Mouse (Mus musculus) left cerebral cortex, postnatal 25 days (tissue): ENCODE measurements at regions not wholly inside any gene's neighbourhood (a gene's known extent, or its start where the extent isn't known, plus 50 kb on each side); places are given as distances from the start of the nearest gene placed in this dataset.

Experiments used
- DNase-seq, 2 experiments: peaks; one replicate each; pipeline ENCODE4 v3.0.0; 2022; ENCODE audit warnings: low spot score in 2 of 2, mixed read lengths in 1 of 2
- intact Hi-C: fragments of 180-260 bp; cut with DNase I; formaldehyde crosslinking; loops from one replicate; pipeline ENCODE4 v1.15.1; 2025

- intact Hi-C loops = no loop called here
- no peak for DNase-seq
Observed at GRCm38 (mm10) chr16:74984207-74984606, 572.6 kb upstream of the Robo2 start.

- DNase-seq = peak in 1 of 2 experiments; percentile 50
- intact Hi-C loops = no loop called here
Observed at GRCm38 (mm10) chr16:74966099-74966498, 554.5 kb upstream of the Robo2 start.

DNA sequence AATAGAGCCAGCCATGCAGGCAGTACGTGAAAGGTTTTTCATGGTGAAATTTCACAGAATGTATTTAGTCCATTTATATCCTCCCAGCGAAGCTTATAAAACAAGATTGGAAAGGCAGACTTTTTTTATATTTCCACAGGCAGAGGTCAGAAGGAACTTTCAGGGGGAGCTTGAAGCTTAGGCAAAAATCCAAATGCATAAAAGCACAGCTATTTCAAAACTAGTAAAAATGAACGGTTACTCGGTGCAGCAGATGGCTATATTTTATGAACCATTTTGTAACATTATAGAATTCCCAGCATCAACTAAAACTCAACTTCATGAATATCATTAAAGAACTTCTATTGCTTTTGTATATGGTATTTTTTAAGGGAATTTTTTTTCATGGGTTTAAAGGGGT lies 518.1 kb upstream of the Robo2 start:
- intact Hi-C loops = no loop called here
- peak in 1 of 2 experiments; percentile 15 for DNase-seq

GRCm38 (mm10) chr16:74900835-74901234 lies 489.2 kb upstream of the Robo2 start:
- intact Hi-C loops = no loop called here
- DNase-seq = peak in 1 of 2 experiments; percentile 57

- intact Hi-C loops = no loop called here
- DNase-seq = no peak
Observed at GRCm38 (mm10) chr16:74887724-74888123, 476.1 kb upstream of the Robo2 start.

DNA sequence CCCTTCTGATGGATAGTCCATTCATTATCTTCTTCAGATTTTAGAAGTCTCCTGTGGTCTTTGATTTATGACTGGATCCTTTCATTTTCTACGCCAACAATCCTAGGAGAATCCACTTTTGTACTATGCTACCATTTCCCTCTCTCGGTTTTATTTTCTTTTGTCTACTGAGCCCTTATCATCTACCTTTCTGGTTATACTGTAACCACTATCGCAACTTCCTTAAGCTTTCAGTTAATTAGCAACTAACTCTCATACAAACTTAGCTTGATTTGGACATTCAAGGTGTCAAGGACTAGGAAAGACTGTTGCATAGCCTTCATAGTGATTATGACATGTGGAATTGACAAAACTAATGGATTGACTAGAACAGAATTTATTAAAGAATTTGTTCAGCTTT lies 467.0 kb upstream of the Robo2 start:
- intact Hi-C loops = no loop called here
- no peak for DNase-seq

GRCm38 (mm10) chr16:74873756-74874155 lies 462.1 kb upstream of the Robo2 start:
- peak; percentile 27 to 60 for DNase-seq
- intact Hi-C loops = no loop called here

DNA sequence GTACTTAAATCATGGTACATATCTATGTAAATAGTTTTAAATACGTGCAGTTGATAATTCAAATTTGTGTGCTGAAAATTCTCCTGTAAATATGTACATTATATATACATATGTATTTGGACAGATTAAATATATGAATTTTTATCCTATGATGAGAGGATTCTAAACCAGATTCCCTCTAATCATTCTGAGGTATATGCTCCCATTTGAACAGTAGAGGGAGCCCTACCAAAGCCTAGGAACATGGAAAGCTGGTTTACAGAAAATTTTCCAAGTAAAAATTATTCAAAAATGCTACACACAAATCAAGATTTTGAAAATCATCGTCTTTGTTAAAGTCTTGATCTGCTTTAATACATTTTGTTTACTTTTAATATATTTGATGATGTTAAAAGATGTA lies 446.1 kb upstream of the Robo2 start:
- intact Hi-C loops = loop anchor here (5.0 to 10.0 kb wide), 2 partner anchors 467 to 675 kb away; no protein-coding TSS in a partner anchor
- DNase-seq = peak in 1 of 2 experiments; percentile 43

DNA sequence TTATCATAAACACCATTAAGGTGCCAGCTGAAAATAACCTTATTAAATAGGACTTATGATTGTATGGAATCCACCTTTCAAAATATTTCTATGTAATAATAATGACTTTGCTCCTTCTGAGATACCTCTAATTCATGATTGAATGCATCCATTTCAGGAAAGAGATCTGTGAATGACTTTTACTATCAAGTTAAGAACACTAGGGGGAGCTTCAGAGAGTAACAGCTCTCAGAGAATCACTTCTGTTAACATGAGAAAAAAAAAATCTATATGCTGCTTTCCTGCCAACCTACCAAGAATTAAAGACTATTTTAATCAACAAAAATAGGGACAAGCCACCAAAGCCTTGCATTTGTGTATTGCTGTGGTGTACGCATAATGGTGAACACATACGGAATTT lies 428.4 kb upstream of the Robo2 start:
- DNase-seq = no peak
- intact Hi-C loops = no loop called here

DNA sequence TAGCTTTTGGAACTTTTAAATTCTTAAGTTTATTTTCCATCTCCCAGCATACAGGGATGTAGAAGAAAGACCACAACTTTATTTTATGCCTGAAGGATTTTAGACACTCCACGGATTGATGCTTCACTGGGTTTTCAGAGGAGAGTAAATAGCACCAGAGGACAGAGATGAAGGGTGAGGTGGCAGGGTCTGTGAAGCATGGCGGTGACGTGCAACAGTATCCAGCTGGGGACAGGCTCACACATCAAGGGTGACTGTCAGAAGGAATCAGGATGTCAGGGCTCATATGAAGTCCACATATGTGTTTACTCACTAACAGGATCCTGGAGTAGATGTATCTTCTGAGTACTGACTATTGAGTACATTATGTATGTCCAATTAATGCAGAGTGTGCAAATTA lies 402.8 kb upstream of the Robo2 start:
- DNase-seq = no peak
- intact Hi-C loops = no loop called here

DNA sequence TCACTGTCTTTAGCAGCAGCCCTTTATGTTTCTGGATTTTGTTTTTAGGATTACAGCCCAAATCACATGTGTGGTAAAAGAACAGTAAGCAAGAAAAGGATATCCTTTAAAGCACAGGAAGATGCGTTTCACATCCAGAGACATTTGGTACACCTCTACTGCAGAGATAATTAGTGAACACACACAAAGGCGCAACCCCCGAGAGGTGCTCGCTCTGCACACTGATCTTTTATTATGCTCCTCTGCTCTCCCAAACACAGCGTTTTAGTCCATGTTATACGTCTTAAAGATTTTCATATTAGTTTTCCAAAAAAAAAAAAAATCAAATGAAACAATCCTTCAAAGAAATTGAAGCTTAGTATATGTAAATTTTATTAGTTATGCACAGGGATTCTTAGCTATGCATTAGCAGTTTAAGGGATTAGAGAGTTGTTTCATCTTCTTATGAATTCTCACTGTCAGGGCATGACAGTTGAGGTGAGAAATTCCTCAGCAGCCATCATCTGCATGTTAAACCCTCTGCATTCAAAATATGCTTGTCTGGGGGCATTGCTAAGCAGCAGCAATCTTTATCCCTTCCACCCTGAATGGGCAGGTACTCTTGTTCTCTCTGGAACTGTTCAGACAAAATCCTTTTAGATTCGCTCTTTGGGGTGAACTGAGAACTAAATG lies 397.7 kb upstream of the Robo2 start:
- DNase-seq = no peak
- intact Hi-C loops = no loop called here

GRCm38 (mm10) chr16:74806775-74807174 lies 395.1 kb upstream of the Robo2 start:
- intact Hi-C loops = no loop called here
- no peak for DNase-seq

GRCm38 (mm10) chr16:74801296-74801695 lies 389.7 kb upstream of the Robo2 start:
- intact Hi-C loops = no loop called here
- DNase-seq = peak; percentile 42 to 77

DNA sequence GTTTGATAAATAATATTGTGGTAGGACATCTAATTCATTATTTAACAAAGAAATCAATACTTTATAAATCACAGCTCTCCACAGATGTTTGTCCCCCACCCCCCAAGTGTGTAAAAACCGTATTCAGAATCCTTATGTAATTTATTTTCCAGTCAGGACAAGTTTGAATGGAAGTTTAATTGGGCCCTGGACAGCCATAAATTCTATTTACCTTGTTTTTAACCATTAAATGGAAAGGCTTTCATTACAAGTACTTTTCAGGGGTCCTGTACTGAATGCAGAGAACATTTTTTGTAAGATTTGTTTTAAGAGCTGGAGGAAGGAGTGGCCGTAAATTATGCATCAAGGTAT lies 384.7 kb upstream of the Robo2 start:
- no peak for DNase-seq
- intact Hi-C loops = no loop called here

DNA sequence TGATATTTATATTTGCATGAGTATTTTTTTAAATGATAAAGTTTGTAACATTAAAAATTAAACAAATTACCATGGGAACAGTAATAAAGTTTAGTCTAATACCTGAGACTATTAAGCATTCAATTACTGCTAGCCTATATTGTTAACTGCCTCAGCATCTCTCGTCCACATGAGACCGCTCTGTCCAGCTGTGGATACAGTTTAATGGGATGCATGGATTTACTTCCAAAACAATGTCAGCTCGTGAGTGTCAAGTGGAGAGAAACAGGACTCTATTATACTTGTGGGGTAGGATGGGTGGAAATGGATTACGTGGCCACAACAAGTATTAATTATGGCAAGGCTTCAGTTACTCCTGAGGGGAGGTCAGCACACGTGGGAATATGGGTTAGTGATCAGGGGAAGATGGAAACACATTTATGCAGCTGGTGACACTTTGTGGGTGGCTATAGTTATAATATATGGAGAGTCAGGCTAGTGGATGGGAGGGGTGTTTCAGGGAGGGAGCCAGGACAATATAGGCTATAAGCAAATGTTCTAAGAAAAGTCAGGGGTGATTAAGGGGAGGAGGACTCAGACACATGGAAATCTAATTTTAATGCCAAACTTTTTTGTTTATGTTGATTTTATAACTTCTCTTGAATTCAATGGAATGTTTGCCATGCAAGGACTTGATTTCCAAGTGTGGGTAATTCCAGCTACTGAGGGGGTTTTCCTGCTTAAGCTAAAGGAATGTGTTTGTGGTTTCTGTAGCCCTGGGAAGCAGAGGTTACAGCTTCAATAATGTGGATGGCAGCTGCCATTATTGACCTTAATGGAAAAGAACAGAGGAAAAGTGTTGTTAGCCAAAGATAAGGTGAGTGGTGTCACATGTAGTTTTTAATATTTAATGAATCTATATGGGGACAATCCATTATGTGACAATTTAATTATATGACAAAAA lies 384.0 kb upstream of the Robo2 start:
- intact Hi-C loops = no loop called here
- no peak for DNase-seq

- DNase-seq = no peak
- intact Hi-C loops = no loop called here
Observed at GRCm38 (mm10) chr16:74785365-74786119, 373.9 kb upstream of the Robo2 start.

- DNase-seq = no peak
- intact Hi-C loops = no loop called here
Observed at GRCm38 (mm10) chr16:74780388-74780787, 368.8 kb upstream of the Robo2 start.

GRCm38 (mm10) chr16:74768264-74768663 lies 356.6 kb upstream of the Robo2 start:
- DNase-seq = no peak
- intact Hi-C loops = no loop called here

DNA sequence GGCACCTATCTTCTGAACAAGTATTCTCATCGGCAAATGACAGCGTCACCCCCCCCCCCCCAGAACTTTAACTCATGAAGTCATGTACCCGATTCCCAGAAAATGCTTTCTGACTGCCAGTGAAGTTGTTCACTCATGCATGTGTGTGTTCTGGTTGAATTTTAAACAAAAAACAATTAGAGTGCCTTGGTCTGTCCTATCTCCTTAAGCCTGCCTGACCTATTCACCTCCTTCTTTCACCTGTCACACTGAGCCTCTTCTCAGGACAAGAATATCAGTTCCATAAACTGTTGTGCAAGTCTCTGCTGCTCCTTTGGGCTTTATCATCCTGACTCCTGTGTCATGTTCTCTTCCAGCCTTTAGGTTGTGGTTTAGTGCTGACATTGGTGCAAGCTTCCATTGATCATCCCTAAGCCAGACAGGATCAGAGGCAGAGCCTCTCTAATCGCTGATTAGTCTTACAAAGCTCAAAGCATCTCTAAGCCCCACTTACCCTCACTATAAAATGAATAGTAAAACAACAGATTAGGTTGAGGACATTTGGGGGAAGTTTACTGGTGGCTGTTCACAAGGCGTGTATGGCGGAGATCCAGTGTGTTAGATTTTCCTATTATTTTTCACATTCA lies 345.2 kb upstream of the Robo2 start:
- no peak for DNase-seq
- intact Hi-C loops = no loop called here

- intact Hi-C loops = no loop called here
- DNase-seq = no peak
Observed at GRCm38 (mm10) chr16:74750900-74751299, 339.3 kb upstream of the Robo2 start.
